Mouse (Mus musculus) myocyte (in vitro differentiated cells): ENCODE data around the gene Lilrb4a. TPM values are rescaled to one million over a fixed set of nuclear protein-coding genes. Genes with fewer than 3 reads are reported as not detected.
A peak's percentile ranks its signal among the peaks of the same experiment; 100 is the strongest.
"Not testable (repeated sequence)": the region's sequence is repeated elsewhere in the genome, so short reads cannot be mapped to it uniquely, and the experiment has no call there.

ENCODE experiments used
- H3K27me3 ChIP-seq: one replicate; pipeline ENCODE4 v1.6.1; 2011; ENCODE audit not compliant: control insufficient read depth, insufficient read depth, insufficient read length
- H3K36me3 ChIP-seq: one replicate; pipeline ENCODE4 v1.6.1; 2011; ENCODE audit not compliant: control insufficient read depth, insufficient read depth
- H3K4me2 ChIP-seq: one replicate; pipeline ENCODE4 v1.6.1; 2011; ENCODE audit warnings: low read depth, control low read depth
- H3K4me3 ChIP-seq: one replicate; pipeline ENCODE4 v1.5.1; 2011; ENCODE audit warnings: mild to moderate bottlenecking, control low read depth, moderate library complexity
- H3K79me2 ChIP-seq: one replicate; pipeline ENCODE4 v1.6.1; 2011; ENCODE audit not compliant: control insufficient read depth, insufficient read depth
- H3ac ChIP-seq: one replicate; pipeline ENCODE4 v1.6.1; 2011; ENCODE audit not compliant: control insufficient read depth, insufficient read length
- CEBPB ChIP-seq: IDR thresholded peaks from 2 replicates; pipeline ENCODE4 v1.6.1; 2011; ENCODE audit warnings: mild to moderate bottlenecking, moderate library complexity; ENCODE audit not compliant: poor library complexity, insufficient read depth, severe bottlenecking
- E2F4 ChIP-seq: IDR thresholded peaks from one replicate; pipeline ENCODE4 v1.6.1; 2011; ENCODE audit warnings: mild to moderate bottlenecking, control low read depth, moderate library complexity; ENCODE audit not compliant: insufficient read depth
- MAX ChIP-seq: IDR thresholded peaks from one replicate; pipeline ENCODE4 v1.6.1; 2011; ENCODE audit warnings: low read depth, mild to moderate bottlenecking, control low read depth
- MYOD1 ChIP-seq, 3 experiments: IDR thresholded peaks; one replicate each; pipeline ENCODE4 v1.6.1; 2011; ENCODE audit warnings: control low read depth in 2 of 3, low read depth in 2 of 3, mild to moderate bottlenecking in 2 of 3, moderate library complexity in 1 of 3; ENCODE audit not compliant: insufficient read length in 2 of 3, control insufficient read depth in 1 of 3
- MYOG ChIP-seq, 3 experiments: IDR thresholded peaks; one replicate each; pipeline ENCODE4 v1.6.1; 2011; ENCODE audit warnings: control low read depth in 2 of 3, low read depth in 2 of 3, mild to moderate bottlenecking in 2 of 3; ENCODE audit not compliant: insufficient read length in 2 of 3, control insufficient read depth in 1 of 3, insufficient read depth in 1 of 3
- POLR2A ChIP-seq: IDR thresholded peaks from one replicate; pipeline ENCODE4 v1.6.1; 2011; ENCODE audit warnings: low read depth, mild to moderate bottlenecking, control low read depth, moderate library complexity; ENCODE audit not compliant: insufficient read length
- POLR2AphosphoS2 ChIP-seq: IDR thresholded peaks from one replicate; pipeline ENCODE4 v1.6.1; 2011; ENCODE audit warnings: low read depth, control low read depth; ENCODE audit not compliant: insufficient read length
- REST ChIP-seq: IDR thresholded peaks from one replicate; pipeline ENCODE4 v1.6.1; 2011; ENCODE audit warnings: mild to moderate bottlenecking, control low read depth, moderate library complexity; ENCODE audit not compliant: insufficient read depth, insufficient read length
- SRF ChIP-seq: IDR thresholded peaks from one replicate; pipeline ENCODE4 v1.6.1; 2011; ENCODE audit warnings: low read depth; ENCODE audit not compliant: control insufficient read depth, insufficient read length
- TCF12 ChIP-seq: IDR thresholded peaks from one replicate; pipeline ENCODE4 v1.6.1; 2011; ENCODE audit warnings: mild to moderate bottlenecking, control low read depth; ENCODE audit not compliant: poor library complexity, insufficient read depth, severe bottlenecking
- TCF3 ChIP-seq: IDR thresholded peaks from one replicate; pipeline ENCODE4 v1.6.1; 2011; ENCODE audit warnings: low read depth, control low read depth; ENCODE audit not compliant: insufficient read length
- USF1 ChIP-seq: IDR thresholded peaks from one replicate; pipeline ENCODE4 v1.6.1; 2011; ENCODE audit warnings: low read depth, mild to moderate bottlenecking, control low read depth, moderate library complexity
- polyA plus RNA-seq: library from polyadenylated mRNA; unstranded; fragments of >200 nt; fragmentation: generic; extraction: Trizol; gene quantifications from one replicate; pipeline ENCODE4 v1.2.1, GENCODE M21; 2012; ENCODE audit warnings: missing spikeins

The Lilrb4a gene
- polyA plus RNA-seq, 1 experiment, result not detected

DNA sequence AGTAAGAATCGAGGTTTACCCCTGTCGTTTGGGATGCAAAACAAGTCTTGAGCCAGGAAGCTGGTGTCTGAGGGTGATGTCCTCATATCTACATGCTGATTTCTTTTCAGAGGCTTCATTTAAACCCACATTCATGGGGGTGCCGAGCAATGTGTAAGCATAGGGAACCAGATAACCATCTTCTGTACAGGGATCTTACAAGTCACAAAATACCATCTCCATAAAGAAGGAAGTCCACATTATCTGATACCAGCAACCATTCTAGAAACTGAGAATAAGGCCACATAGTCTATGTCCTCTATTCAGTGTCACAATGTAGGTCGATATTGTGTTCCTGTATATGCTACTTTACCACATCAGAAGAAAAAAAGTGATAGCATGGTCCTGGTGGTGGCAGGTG, 34.4 kb upstream of the Lilrb4a start:
- no peak overlapping the region for H3ac ChIP-seq
- no peak overlapping the region for H3K4me3 ChIP-seq
- H3K4me2 ChIP-seq, result no peak overlapping the region
- H3K27me3 ChIP-seq, result no peaks in the 10 kb centered on the region
- TF ChIP-seq REST (no peak), TCF12 (no peak), TCF3 (no peak), MAX (no peak), MYOD1 (IDR thresholded peaks at IDR 0.05; ENCODE audit: control insufficient read depth in 1 of 3, insufficient read length in 2 of 3, low read depth in 2 of 3) (no peak), CEBPB (no peak), E2F4 (no peak), USF1 (no peak), SRF (no peak), POLR2AphosphoS2 (no peak), POLR2A (no peak), MYOG (IDR thresholded peaks at IDR 0.05; ENCODE audit: control insufficient read depth in 1 of 3, insufficient read depth in 1 of 3, insufficient read length in 2 of 3, low read depth in 2 of 3) (no peak)
- H3K79me2 ChIP-seq, result no peaks in the 10 kb centered on the region
- H3K36me3 ChIP-seq, result no peaks in the 10 kb centered on the region

DNA sequence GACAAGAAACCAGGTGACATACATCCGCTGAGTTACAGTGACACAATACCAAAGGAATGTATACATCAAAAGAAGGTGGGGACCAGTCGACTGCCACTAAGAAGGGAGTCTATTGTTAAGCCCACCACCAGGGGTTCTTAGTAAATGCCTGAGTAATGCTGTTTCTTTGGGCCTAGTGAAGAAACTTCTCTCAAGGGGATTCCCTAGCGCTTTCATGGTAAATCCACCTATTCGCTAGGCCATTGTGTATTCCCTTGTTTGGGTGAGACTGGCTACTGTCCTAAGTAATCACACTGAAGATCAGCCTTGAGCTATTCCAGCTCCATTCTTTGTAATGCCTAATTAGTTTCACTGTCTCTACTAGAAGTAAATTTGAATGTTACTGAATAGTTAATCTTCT, 27.0 kb upstream of the Lilrb4a start:
- not testable (repeated sequence) for H3K36me3 ChIP-seq, H3K27me3 ChIP-seq, H3K4me3 ChIP-seq, H3K4me2 ChIP-seq, H3K79me2 ChIP-seq, H3ac ChIP-seq

DNA sequence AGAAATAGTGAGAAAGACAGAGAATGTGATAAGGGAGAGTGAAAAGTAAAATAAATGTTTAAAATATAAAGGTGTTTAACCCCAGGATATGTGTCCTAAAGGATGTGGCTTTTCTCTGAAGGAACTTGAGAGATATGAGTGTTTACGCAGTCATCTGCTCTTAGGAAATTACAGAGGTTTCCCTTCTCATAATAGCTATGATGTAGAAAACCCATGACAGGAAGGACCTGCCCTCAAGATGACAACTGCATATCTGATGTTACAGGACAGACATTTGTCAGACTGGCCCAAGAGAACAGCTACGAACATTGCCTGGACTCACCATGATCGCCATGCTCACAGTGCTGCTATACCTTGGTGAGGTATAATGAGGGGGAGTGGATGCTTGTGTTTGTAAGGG, 10.4 kb upstream of the Lilrb4a start, which contains the start of the genes Gm49339 and Lilr4b:
TSS of gene Gm49339 (plus strand) at position 216 of the 400 bp plus-strand sequence.
TSS of gene Lilr4b (plus strand) at position 236 of the 400 bp plus-strand sequence.
- H3K36me3 ChIP-seq, H3K4me3 ChIP-seq, H3ac ChIP-seq, H3K4me2 ChIP-seq, H3K79me2 ChIP-seq, H3K27me3 ChIP-seq: not testable (repeated sequence)

DNA sequence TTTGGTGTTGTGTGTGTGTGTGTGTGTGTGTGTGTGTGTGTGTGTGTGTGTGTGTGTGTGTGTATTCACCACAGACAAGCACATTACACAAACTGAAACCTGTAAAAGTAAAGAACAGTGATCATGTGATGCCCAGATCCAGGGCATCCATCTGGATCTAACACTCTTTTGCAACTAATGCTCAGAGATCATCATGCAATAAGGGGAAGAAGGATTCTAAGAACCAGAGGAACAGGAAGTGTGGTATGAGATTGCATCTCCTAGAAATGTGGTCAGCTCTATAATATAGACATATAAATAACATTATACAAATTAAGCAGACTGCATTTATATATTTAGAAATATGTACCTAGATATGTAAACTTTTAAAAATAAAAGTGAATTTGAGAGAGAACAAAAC, 29.3 kb downstream of the Lilrb4a start:
- no peaks in the 10 kb centered on the region for H3K79me2 ChIP-seq
- no peaks in the 10 kb centered on the region for H3K27me3 ChIP-seq
- H3K4me3 ChIP-seq, result no peak overlapping the region
- no peaks in the 10 kb centered on the region for H3K36me3 ChIP-seq
- TF ChIP-seq POLR2AphosphoS2 (no peak), E2F4 (no peak), POLR2A (no peak), TCF12 (no peak), TCF3 (no peak), CEBPB (no peak), USF1 (no peak), REST (no peak), MAX (no peak), MYOD1 (IDR thresholded peaks at IDR 0.05; ENCODE audit: control insufficient read depth in 1 of 3, insufficient read length in 2 of 3, low read depth in 2 of 3) (no peak), MYOG (IDR thresholded peaks at IDR 0.05; ENCODE audit: control insufficient read depth in 1 of 3, insufficient read depth in 1 of 3, insufficient read length in 2 of 3, low read depth in 2 of 3) (no peak)
- H3K4me2 ChIP-seq, result no peak overlapping the region
- no peak overlapping the region for H3ac ChIP-seq

DNA sequence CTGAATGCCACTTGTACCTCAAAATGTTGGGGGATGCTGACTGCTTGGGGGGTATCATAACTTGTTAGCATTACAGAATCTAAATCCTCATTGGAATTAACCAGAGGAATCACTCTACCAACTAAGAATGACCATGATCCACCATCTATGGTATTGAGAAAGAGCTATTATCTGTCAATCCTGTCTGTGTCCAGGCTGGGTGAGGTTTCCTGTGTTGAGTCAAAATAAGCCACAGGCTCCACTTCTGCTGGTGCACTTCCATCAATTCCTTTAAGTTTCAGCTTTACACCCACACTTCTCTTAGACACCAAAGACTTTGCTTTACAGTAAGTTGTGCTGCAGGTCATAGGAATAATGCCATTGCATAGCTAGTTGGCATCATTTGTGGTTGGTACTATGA, 30.7 kb downstream of the Lilrb4a start:
- TF ChIP-seq POLR2A, result no peak
- TF ChIP-seq TCF3, result no peak
- no peak for TF ChIP-seq MAX
- no peak for TF ChIP-seq USF1
- TF ChIP-seq CEBPB, result no peak
- Histone ChIP-seq H3K36me3 (no peaks in the 10 kb centered on the region), H3K27me3 (no peaks in the 10 kb centered on the region), H3K4me3 (no peak overlapping the region), H3K4me2 (no peak overlapping the region), H3K79me2 (no peaks in the 10 kb centered on the region), H3ac (no peak overlapping the region)

DNA sequence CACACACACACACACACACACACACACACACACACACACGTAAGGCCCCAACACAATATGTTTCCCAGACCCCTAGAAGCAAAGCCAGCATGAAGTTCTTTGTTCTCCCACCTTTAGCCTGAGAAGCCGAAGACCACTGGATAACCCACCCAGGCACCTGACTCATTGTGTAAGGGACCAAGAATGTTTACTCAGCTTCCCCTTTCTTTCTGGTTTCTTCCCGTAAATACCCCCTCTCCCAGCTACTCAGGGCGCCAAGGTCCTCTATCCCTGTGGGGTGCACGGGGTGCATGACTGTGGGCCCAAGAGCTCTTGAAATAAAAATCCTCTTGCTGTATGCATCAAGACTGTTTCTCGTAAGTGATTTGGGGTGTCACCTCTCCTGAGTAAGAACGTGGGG, 35.3 kb downstream of the Lilrb4a start:
- TF ChIP-seq MYOG (IDR thresholded peaks at IDR 0.05; ENCODE audit: control insufficient read depth in 1 of 3, insufficient read depth in 1 of 3, insufficient read length in 2 of 3, low read depth in 2 of 3), result no peak
- no peak overlapping the region for H3ac ChIP-seq
- peak overlapping the region; percentile 37 for H3K4me2 ChIP-seq
- no peak overlapping the region for H3K4me3 ChIP-seq
- no peaks in the 10 kb centered on the region for H3K36me3 ChIP-seq
- H3K27me3 ChIP-seq, result no peaks in the 10 kb centered on the region
- no peaks in the 10 kb centered on the region for H3K79me2 ChIP-seq
